Mouse (Mus musculus): ENCODE measurements around the gene Gm21887.
"Not testable (repeated sequence)": the region's sequence is repeated elsewhere in the genome, so short reads cannot be mapped to it uniquely, and the experiment has no call there.

DNA sequence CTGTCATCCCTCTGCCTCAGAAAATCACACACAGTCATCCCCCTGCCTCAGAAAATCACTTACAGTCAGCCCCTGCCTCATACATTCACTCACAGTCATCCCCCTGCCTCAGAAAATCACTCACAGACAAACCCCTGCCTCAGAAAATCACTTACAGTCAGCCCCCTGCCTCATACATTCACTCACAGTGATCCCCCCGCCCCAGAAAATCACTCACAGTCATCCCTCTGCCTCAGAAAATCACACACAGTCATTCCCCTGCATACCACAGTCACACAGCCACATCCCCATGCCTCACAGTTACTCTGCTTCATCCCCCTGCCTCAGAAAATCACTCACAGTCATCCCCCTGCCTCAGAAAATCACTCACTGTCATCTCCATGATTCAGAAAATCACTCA lies 5.9 kb upstream of the Gm21887 start:
- not testable (repeated sequence) for TF ChIP-seq CTCF, POLR2A (IDR thresholded peaks at IDR 0.05; ENCODE audit: extremely low read depth, insufficient read depth, low read length)

Data from cortical plate, adult 2 months (tissue).